Mouse (Mus musculus) embryonic fibroblast, embryonic 13.5 days (primary cell): ENCODE results near the gene Ppp1r9a.

Source experiments
- CTCF ChIP-seq: IDR thresholded peaks from 2 replicates; pipeline ENCODE4 v1.5.1; 2011; ENCODE audit warnings: mild to moderate bottlenecking, control low read depth, low read length, moderate library complexity, borderline replicate concordance; ENCODE audit not compliant: insufficient read depth
- POLR2A ChIP-seq: IDR thresholded peaks from 2 replicates; pipeline ENCODE4 v1.6.1; 2011; ENCODE audit warnings: low read depth, mild to moderate bottlenecking, control low read depth, low read length, moderate library complexity

- TF ChIP-seq CTCF (no peak), POLR2A (no peak)
Measured at GRCm38 (mm10) chr6:5129364-5130093, 226.8 kb downstream of the Ppp1r9a start.
